Mouse (Mus musculus) yolk sac, embryonic 10.5 days (tissue): Measurements from ENCODE around the gene Tmcc2.

Source experiments
- DNase-seq: peaks from one replicate; pipeline ENCODE4 v3.0.0-alpha.2; 2017; ENCODE audit warnings: low spot score

Gene Tmcc2

DNA sequence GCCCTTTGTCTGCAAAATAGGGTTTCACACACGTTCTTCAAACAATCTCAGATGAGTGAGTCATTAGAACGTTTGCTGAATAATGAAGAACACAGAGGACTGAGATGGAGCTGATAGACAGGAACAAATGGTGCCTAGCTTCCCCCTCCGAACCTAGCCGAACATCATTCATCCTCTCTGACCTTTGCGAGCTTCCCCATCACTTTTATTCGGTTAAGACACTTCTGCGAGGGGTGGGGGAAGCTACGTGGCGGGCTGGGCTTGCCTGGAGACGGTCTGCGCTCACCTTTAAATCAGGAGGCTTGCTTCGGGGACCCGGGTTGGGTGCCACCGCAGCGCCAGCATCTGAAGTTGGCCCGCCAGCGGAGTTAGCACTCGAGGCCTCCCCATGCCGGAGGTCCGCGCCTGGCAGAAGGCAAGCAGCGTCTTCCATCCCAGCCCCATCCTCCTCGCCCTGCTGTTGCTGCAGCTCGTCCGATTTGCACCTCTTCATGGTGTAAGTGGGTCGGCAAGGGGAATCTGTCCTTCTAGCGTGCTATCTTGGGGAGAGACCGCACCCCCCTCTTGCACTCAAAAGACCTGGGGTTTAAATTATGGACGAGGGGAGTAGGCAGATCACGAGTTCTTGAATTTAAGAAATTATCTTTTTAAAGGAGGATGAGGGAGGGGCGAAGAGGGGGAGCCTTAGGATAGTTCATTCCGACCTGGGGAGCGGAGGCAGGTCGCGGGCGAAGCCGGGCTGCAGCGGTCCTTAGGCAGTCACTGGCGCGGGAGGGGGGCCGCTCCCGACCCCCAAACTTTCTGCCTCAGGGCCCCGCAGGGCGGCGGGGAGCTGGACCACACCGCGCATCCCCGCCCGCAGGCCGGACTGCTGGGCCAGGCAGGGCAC lies at the start of gene Tmcc2:
TSS of gene Tmcc2 (minus strand) at position 591 of the 889 bp plus-strand sequence.
- peak; percentile 51 for DNase-seq

DNA sequence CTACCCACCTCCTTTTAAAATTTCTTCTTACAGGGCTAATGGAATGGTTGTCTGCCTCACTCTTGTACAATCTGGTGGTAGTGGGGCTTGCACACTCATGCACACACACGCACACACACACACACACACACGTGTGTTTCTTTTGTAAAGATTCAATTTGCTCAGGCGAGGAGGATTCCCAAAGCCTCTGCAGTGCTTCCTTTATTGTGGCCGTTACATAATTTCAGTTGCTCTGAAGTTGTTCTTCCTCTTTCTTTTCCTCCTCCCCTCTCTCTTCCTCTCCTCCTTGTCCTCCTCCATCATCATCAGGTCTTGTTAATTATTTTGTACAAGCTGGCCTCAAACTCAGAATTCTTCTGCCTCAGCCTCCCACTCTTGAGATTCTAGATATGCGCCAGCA lies 46.3 kb upstream of the Tmcc2 start:
- DNase-seq = no peak

DNA sequence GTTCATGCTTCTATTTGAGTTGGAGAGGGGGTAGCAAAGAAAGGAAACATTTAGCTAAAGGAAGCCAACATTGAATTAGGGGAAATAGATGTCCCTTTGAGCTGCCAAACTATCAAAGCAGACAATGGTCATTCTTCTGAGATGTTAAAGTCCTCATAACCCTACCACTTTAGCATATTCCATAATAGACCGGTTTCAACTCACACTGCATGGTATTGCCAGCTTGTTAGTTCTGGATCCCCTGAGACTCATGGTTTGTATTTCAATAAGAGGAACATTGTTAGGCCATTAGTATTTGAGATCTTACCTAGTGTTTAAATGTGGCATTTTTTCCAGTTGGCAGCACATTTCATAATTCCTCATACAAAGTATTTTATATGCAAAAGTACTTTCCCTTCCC lies 45.9 kb upstream of the Tmcc2 start:
- no peak for DNase-seq

DNA sequence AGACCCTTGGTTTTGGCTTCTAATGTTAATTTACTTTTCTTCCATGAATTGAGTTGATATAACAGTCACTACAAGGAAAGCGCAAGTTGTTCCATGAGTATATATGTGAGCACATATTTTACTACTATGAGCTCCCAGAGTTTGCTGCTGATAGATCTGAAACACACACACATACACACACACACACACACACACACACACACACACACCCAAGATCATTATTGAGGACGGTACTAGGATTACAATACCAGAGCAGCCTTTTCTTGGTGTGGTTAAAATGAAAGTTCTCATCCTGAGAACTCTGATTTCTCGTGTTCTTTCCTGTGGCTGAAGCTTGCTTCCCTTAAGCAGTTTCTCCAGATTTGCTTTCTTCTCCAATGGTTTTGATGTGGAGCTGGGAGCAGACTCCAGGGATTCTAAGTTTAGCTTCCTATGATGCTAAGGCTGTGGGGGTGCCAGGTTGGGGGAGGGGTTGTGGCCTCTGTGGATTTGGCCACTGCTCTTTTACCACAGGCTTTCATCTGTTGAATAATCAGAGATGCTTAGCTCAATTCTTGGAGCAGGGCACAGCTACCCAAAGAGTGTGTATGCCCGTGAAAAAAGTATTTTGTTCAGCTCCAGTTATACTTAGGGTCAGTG lies 45.4 kb upstream of the Tmcc2 start:
- DNase-seq = no peak

DNA sequence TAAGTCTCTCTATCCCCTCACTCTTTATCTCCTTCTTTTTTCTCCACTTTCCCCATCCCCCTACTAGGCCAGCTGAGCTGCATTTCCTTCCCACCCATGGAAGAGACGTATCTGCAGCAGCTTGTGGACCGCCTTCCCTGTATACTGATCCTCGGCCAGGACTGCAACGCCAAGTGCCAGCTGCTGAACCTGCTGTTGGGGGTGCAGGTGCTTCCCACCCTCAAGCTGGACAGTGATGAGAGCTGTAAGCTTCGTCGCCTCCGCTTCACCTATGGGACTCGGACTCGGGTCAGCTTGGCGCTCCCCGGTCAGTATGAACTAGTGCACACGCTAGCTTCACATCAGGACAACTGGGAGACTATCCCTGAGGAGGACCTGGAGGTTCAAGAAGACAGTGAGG lies 43.0 kb upstream of the Tmcc2 start:
- DNase-seq = no peak

DNA sequence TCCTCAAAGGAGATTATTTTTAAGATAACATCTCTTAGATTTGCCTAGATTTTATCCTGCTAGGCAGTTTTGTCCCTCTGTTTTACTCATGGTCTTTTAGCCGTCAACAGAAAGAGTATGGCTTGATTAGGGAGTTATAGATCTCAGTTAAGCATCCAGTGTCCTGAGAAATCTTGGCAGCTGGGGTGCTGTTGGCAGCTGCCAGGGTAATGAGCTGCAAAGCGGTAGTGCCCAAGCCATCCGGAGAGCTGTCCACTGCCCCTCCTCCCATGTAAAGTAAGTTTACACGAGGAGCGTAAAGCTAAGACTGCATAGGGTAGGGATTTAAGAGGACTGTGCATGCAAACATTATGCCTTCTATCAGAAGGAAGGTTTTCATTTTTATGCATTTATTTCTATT lies 42.3 kb upstream of the Tmcc2 start:
- DNase-seq = no peak

DNA sequence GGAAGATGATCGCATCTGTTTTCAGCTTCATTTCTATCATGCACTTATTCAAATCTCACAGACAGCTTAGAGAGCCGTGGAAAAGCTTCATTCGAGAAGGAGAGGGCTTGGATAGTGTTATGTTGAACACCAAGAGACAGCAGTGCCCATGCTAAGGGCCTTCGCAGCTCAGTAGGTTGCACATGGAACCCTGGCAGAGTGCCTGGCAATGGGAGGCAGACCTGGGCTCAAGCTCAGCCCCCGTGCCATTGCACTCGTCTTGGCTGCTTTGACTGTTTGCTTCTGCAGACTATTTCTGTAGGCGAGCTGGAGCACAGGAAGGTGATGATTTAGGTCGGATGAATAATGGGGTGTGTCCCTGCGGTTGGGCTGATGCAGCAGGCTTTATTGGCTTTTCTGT lies 40.6 kb upstream of the Tmcc2 start:
- no peak for DNase-seq

DNA sequence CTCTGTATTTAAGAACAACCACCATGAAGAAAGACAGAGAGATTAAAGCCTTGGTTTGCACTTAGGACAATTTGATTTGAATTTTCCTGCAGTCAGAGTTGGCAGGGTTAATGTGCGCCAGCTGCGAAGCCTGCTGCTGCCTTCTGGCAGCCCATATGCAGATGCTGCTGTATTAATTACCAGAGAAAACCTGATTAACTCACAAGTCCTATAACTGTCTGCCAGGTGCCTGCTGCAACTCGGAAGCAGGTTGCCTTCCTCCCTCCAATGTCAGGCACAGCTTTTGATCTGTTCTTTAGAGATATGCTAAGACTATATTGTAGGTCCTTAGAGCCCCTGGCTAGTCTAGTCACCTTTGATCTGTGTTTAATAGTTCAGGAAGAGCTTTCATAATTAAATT lies 39.7 kb upstream of the Tmcc2 start:
- DNase-seq = no peak

DNA sequence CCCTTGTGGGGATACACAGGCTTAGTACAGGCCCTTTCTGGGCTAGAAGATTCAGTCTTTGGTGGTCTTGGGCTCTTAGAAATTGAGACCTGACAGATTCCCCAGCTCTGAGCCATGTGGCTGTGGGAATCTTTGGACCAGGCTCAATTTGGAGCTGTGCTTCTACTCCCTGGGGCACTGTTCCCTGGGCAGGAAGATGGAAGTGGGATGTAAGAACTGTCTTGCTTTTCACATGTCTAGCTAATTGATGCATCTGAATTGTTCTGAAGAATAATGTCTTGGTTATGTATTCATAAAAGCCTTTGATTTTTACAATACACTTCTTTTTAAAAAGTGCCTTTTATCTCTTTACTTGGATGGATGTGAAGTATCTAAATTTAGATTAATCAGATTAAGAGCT lies 34.5 kb upstream of the Tmcc2 start:
- no peak for DNase-seq

DNA sequence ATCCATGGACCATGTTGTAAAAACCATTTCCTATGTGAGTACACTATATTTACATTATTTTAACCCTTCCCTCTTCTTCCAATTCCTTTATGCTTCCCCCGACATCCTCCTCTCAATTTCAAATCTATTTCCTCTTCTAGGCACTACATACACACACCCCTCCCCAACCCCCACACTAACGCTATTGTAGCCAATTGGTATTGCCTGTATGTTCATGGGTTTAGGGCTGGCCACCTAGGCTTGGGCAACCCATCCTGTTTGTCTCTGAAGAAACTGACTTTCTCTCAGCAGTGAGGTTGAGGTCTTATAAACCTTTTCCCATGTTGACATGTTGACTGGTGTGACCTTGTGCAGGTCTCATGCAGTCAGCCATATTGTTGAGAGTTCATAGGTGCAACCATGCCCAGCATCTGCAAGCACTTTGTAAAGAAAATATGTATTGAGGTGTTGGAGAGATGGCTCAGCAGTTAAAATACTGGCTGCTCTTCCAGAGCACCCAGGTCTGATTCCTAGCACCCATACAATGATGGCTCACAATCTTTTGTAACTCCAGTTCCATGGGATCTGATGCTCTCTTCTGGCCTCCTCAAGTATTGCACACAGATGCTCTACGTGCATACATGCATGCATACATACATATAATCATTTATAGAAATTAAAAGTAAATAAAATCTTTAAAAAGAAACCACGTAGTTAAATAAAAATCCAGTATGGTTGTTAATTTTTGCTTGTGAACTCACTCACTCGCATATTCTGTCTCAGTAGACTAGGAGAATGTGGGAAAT lies 32.0 kb upstream of the Tmcc2 start:
- no peak for DNase-seq

DNA sequence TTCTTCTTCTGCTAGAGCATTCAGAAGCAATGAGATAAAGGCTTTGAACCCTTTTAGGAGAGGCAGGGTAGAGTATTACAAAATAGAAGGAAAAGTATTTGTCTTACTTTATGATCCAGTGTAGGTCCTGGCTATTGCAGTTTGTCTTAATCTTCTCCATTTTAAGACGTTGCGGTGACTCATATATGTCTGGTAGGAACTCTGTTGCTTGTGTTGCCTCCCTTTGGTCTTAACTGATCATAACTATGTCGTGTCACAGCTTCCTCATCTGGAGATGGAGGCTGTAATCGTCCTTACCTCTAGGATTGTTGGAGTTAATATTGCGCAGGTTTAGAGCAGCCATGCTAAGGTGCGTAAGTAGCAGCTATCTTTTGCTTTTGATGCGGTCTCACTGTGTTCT lies 29.6 kb upstream of the Tmcc2 start:
- no peak for DNase-seq

DNA sequence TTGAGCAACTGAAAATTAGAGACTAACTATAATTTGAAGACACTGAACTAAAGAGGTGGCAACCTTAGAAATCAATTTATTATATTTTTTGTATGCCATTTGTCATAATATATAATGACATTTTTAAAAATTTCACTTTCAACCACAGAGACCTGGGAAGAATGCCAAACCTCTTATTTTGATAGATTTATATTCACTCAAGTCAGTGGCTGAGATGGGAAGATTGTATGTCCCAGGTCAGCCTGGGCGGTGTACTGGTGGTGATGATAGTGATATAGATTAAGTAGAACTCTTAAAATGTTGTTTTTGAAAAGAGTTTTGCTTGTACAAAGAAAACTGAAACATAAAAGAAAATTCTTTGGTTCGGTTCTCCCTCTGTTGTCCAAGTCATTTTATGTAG lies 29.1 kb upstream of the Tmcc2 start:
- no peak for DNase-seq

DNA sequence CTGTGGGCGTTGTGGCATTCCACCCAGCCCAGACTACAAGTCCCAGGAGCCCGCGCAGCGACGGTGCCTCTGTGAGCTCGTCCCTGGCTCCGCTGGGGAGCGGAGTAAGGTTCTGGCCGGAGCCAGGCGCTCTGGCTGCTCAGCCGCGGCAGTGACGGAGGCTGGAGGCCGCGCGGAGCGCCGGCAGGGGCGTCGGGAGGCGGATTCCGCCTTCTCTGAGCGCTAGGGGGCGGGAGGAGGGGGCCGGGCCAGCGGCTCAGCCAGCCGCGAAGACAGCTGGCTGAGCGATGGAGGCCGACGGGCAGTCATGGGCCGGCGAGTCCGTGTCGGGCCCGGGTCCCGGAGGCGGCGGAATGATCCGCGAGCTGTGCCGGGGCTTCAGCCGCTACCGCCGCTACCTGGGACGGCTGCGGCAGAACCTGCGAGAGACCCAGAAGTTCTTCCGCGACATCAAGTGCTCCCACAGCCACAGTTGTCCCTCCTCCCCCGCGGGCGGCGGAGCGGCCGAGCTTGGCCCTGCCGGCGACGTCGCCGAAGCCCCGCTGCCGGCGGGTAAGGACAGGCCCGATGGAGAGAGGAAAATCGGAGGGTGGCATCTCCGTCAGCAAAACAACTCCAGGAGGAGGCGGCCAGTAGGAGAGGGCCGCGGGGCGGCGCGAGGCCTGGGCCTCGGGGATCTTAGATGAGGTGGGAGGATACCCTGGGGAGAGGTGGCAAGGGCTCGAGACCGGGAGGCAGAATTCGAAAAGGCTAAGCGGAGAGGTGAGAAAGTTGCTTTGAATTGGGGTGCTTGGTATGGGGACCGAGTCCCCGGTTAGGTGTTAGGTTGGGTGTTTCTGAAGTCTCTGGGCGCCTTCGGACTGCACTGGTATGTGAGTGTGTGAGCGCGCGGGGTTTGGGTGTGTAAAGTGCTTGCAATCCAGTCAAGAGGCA lies 26.5 kb upstream of the Tmcc2 start, which contains the start of gene Dstyk:
TSS of gene Dstyk (plus strand) at position 237 of the 933 bp plus-strand sequence.
- peak; percentile 92 for DNase-seq

DNA sequence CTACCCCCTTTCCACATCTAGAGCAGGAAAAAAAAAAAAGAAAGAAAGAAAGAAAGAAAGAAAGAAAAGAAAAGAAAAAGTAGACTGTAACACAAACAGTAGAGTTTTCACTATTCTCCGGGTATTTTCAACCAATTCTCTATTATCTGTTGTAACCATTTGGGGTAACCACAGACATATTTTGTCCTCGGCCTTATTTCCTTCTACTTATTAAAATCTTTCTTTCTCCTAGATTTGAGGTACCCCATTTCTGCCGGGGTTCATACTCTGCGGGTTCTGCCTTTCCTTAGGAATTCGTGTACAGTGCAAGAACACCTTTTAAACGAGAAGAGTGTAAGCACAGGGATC lies 25.8 kb upstream of the Tmcc2 start:
- no peak for DNase-seq

DNA sequence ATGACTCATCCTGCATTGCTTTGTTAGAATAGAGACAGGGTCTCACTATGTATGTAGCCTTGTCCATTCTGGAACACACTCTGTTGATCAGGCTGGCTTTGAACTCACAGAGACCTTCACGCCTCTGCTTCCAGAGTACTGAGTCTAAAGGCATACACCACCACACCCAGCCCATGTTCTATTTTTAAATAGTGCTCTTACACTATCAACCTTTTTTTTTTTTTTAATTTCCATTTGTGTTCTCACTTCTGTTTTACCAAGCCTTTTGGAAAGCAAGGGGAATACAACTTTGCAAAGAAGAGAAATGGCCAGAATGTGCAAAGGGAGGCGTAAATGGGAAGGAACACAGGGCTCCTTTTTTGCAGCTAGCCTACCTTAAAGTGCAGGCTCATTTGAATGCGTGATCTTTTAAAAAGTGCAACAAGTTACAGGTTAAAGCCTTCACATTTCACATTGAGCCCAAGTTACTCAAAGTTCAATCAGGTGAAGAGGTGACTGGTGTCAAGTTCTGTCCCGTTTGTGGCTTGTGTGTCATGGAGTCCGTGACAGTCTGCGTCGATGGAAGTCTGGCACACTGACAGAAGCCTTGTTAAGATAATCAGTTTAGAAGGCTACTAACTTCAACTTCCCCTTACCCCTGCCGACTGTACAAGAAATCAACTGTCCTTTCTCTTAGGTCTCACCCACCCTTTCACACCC lies 25.3 kb upstream of the Tmcc2 start:
- DNase-seq = no peak

DNA sequence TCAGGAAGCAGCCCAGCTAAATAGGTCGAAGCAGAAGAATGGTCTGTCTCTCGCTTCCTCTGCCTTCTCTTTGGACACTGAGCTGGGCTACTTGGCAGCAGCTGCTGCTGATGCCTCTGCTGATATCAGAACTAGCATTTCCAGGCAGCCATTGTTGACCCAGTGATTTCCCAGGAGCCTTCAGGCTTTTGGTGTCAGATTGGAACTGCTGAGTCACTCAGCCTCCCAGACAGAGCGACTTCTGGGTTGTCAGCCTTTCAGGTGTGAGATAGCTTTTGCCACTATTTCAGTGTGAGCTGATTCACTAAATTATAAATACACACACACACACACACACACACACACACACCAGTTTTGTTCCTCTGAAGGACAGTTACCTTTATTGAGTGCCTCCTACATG lies 19.6 kb upstream of the Tmcc2 start:
- DNase-seq = no peak

DNA sequence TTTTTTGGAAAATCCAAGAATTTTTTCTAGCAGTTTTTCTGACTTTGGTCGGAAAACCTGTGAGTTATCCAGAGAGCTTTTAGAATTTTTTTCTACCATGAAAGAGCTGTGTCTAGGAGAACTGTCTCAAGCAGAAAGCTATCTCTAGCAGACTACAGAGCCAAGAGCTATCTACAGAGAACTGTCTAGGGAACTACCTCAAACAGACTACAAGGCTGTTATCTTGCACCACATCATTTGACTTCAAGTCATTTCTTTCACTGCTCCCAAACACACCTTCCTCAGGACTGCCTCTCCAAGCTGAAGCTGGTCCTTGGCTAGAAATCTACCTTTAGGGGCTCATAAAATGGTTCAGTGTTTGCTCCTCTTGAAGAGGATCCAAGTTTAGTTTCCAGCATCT lies 10.8 kb upstream of the Tmcc2 start:
- no peak for DNase-seq

DNA sequence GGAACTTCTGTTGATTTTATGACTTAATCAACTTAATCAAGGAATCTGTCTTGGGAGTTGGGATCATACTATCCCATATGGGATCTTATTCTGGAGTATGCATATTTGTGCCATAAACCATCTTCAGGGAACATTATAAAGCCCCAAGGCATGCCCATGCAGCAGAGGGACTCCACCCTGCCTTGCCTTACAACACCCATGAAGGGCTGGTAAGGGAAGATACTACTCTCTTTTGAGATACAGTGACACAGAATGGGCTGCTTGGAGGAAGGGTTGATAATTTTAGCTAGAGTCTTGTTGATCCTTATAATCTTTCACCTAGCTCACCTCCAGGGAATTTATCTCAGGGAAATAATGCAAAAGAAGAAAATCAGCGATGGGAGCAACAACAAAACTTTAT lies 9.5 kb upstream of the Tmcc2 start:
- no peak for DNase-seq

DNA sequence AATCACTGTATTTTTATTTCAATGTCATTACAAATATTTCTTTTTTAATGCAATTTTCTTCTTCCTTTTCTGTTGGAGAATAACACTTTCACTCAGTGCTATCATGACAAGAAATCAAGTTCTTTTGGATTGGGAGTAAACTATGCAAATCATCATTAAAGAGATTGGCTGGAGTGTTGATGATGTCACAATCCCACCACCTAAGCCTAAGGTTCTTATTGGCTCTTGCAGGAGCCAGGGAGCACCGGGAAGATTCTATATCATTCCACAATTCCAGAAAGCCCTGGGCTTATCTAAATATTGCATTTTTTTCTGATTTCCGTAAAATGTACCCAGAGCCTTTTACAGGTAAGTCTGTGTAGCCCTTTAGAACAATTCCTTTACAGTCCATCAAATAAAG lies 5.6 kb upstream of the Tmcc2 start:
- no peak for DNase-seq

DNA sequence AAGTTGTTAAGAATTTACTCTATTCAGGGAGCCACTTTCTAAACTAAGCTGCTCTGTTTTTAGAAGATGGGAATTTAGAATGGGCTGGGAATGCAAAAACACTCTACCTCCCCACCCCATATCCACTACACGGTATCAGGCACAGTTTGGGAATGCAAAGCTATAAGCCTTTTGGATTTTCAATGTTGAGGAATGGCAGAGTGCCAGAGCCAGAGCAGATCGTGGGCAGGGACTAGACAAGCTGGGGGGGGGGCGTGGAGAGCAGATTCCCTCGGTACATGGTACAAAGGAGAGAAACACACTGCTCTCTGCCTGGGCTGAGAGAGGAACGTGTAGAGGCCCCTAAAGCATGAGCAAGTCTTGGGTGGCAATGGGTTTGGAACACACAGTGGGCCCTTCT lies 1.8 kb upstream of the Tmcc2 start:
- no peak for DNase-seq

DNA sequence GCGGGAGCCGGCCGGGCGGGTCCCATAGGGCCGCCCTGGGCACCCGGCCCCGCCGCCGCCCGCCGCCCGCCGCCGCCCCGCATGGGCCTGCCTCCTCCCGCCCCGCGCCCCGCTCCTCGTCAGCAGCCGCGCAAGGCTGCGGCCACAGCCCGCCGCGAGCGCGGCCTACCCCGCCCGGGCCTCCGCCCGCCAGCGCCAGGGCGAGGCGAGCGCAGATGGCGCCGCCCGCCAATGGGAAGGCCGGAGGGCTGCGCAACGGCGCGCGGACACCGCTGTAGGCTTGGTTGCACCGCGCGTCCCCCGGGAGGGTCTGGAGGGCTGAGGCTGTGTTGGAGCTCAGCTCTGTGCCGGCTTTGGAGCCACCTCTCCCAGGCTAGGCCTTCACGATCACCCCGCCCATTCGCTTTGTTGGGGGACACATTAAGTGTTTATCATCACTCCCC lies 520 bp upstream of the Tmcc2 start:
- peak; percentile 63 for DNase-seq
